Mouse (Mus musculus) cerebellum, adult 2 months (tissue): ENCODE measurements at regions not wholly inside any gene's neighbourhood (a gene's known extent, or its start where the extent isn't known, plus 50 kb on each side); places are given as distances from the start of the nearest gene placed in this dataset.

Experiments
- CTCF ChIP-seq: fragments of 200-500 bp; IDR thresholded peaks from 2 replicates; pipeline ENCODE4 v1.5.1; 2011; ENCODE audit warnings: low read depth, mild to moderate bottlenecking, control low read depth, low read length, moderate library complexity, borderline replicate concordance; ENCODE audit not compliant: insufficient read depth
- POLR2A ChIP-seq: fragments of 200-500 bp; IDR thresholded peaks from 2 replicates; pipeline ENCODE4 v1.6.1; 2011; ENCODE audit warnings: low read length, control low read depth, borderline replicate concordance; ENCODE audit not compliant: insufficient read depth

DNA sequence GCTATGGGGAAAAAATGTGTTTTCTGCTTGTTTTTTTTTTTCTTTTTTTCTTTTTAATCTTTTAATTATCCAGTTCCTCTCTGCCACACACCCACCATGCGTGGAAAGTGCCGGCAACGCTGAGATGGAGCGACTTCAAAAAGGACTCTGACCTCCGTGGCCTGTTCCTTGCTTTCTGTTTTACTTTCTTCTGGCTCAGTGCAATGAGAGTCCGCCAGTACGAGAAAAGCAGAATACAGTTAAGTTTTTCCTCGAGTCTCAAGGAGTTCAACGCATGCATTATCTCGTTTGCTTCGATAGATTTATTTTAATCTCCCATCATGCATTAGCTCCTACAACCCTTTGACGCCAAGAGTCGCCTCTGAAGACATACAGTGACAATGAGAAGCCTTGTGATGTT, 284.3 kb downstream of the Pmp22 start:
- TF ChIP-seq CTCF (no peak), POLR2A (no peak)
